Mouse (Mus musculus): ENCODE results near the gene Qsox1.

The Qsox1 gene

DNA sequence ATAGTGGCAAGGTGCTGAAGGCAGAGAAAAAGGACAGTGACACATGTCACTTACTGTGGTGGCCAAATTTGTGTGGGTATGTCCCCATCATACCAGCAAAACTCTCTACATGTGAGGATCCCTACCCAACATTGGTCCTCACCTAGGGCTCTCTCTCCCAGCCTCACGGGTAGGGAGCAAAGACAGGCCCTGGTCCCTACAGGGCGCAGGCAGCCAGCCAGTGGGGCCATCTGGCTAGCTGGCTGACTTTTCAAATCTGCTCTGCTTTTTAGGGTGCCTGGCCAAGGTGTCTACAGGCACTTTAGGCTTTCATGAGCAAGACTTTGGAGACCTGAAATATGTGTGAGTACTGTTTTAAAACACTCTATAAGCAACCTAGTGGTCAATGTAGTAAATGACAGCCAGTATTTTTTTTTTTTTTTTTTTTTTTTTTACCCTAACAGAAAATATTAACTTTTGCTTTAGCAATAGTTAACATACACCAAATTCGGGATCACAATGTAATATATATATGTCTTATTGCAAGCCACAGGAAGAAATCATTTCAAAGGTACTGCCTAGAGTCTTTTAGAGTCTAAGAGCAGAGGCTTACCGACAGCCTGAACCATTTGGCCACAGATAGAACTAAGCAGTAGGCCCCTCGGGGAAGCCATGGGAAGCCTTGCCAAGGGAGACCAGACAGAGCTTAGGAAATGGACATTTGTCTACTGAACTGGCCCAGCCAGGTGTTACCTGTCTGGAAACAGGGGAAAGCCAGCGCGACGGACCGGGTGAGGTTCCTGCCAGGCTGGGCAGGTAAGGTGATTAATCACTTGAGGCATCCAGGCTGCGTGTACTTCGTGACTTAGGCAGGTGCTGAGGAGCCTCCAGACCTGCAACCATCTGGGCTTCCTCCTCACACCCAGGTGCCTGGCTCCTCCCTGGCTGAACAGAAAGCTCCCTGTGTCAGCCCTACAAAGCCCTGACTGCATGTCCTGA, 11.4 kb downstream of the Qsox1 start:
- in situ Hi-C loops (cut with MboI, MseI), result no loop called here

- in situ Hi-C loops (cut with MboI, MseI), result no loop called here
Observed at GRCm38 (mm10) chr1:155798000-155798399, 14.7 kb downstream of the Qsox1 start.

GRCm38 (mm10) chr1:155797425-155797824, 15.3 kb downstream of the Qsox1 start:
- in situ Hi-C loops (cut with MboI, MseI), result no loop called here

- in situ Hi-C loops (cut with MboI, MseI), result no loop called here
Observed at GRCm38 (mm10) chr1:155796757-155797405, 15.8 kb downstream of the Qsox1 start.

GRCm38 (mm10) chr1:155795791-155796233, 16.9 kb downstream of the Qsox1 start:
- in situ Hi-C loops (cut with MboI, MseI), result no loop called here

DNA sequence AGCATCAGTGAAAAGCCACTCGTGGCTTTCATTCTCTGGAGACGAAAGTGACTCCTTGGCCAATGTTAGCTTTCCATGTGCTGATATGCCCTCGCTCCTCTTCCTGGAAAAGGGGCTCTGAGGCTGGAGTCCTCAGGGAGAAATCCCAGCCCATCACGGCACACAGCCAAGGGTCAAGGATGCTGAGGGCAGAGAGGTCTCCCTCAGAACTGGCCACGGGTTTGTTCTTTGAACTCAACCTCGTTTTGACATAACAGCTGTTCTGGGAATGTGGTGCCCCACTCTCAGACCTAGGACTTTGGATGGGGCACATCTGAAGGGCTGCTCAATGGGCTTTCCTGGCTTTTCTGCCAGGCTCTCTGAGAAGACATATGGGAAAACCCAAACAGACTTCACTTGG, 17.8 kb downstream of the Qsox1 start:
- in situ Hi-C loops (cut with MboI, MseI), result no loop called here

GRCm38 (mm10) chr1:155791919-155792318, 20.8 kb downstream of the Qsox1 start:
- in situ Hi-C loops (cut with MboI, MseI), result no loop called here

- in situ Hi-C loops (cut with MboI, MseI), result no loop called here
Observed at GRCm38 (mm10) chr1:155790111-155790974, 22.3 kb downstream of the Qsox1 start.

- in situ Hi-C loops (cut with MboI, MseI), result loop anchor here (5.0 kb wide), 1 partner anchor 209 kb away; no protein-coding TSS in a partner anchor
Observed at GRCm38 (mm10) chr1:155785886-155786285, 26.8 kb downstream of the Qsox1 start.

- in situ Hi-C loops (cut with MboI, MseI), result loop anchor here (5.0 kb wide), 1 partner anchor 207 kb away; no protein-coding TSS in a partner anchor
Observed at GRCm38 (mm10) chr1:155784343-155785205, 28.1 kb downstream of the Qsox1 start.

DNA sequence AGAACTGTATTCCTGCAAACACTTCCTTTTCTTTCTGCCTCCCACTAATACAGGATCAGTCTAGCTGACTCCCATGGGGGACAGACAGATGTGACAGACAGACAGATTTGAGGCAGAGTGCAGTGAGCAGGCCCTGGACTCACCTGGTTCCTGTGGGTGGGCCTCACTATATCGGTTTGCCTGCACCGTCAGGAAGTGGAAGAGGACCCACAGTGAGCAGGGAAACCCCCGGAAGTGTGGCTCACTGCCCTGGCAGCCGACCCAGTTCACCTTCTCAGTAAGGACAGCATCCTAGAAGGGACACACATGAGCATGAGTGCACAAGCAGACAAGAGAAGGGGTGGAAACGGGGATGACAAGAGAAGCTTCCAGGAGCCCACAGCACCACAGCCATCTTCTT, 30.3 kb downstream of the Qsox1 start:
- in situ Hi-C loops (cut with MboI, MseI), result no loop called here

- in situ Hi-C loops (cut with MboI, MseI), result no loop called here
Observed at GRCm38 (mm10) chr1:155777641-155778625, 34.8 kb downstream of the Qsox1 start.

GRCm38 (mm10) chr1:155759167-155759566, 53.5 kb downstream of the Qsox1 start:
- in situ Hi-C loops (cut with MboI, MseI), result no loop called here

DNA sequence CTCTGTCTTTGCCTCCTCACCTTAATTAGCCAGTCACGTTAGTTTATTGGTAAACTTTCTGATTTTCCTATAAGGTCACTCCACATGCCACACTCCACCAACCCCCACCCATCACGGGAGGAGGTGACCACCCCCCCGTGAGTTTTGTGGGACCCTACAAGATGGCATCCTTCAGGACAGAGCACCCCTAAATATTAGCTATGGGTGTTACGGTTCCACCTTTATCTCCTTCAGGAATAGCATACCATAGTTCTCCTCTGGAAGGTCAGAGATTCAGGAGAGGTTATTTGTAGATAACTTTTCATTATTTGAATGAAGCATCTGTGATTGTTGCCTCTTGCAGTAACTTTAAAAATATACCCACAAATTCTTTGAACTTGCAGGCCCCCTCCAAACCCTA, 54.0 kb downstream of the Qsox1 start:
- in situ Hi-C loops (cut with MboI, MseI), result no loop called here

DNA sequence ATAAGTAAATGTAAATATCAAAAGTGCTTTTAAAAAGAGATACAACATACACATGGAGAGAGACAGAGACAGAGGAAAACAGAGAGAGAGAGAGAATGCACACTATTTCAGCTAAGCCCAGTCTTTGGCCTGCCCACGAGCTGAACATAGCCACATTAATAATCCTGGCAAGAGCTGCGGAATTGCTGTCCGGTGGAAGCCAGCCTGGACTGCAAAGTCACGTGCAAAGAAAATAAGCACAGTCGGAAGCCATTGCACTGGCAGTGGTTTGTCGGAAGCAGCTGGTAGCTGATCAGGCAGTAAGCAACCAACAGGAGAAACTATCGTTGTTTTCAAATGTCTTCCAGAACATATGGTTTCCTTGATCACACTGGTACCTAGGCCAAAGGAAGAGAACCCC, 55.1 kb downstream of the Qsox1 start:
- in situ Hi-C loops (cut with MboI, MseI), result no loop called here

DNA sequence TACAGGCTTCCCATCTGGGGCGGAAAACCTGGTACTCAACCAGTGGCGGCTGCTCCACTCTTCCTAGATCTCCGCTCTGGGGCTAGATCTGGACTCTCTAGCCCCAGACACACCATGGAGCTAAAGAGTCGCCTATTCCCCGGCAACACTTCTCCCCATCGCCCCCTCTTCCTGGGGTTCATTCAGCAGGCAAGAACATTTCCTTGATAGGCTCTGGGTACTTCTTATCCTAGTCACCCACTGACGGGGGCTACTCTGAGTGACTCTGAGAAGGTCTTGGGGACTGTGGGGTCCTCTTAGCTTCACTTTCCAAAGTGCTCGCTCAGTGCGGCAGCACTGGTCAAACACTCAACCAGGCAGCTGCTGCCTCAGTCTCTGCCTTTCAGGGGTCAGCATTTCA, 59.3 kb downstream of the Qsox1 start:
- in situ Hi-C loops (cut with MboI, MseI), result no loop called here

GRCm38 (mm10) chr1:155751484-155752255, 61.0 kb downstream of the Qsox1 start, which contains the start of gene Lhx4:
Lhx4 (minus strand) TSS chr1:155751684.
- in situ Hi-C loops (cut with MboI, MseI), result no loop called here

- in situ Hi-C loops (cut with MboI, MseI), result no loop called here
Observed at GRCm38 (mm10) chr1:155750517-155751178, 62.0 kb downstream of the Qsox1 start.

All from regulatory T cell (primary cell).